Mouse (Mus musculus): ENCODE measurements around the gene Hdac11.
"Not testable (repeated sequence)": the region's sequence is repeated elsewhere in the genome, so short reads cannot be mapped to it uniquely, and the experiment has no call there.

DNA sequence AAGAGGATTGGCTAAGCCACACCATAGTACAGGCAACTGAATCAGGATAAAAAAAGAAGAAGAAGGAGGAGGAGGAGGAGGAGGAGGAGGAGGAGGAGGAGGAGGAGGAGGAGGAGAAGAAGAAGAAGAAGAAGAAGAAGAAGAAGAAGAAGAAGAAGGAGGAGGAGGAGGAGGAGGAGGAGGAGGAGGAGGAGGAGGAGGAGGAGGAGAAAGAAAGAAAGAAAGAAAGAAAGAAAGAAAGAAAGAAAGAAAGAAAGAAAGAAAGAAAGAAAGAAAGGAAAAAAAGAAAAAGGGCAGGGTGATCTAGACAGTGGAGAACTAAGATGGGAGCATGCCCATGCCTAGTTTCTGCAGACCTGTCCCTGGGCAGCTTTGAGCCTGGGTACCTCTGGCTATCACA is 55.7 kb downstream of the Hdac11 start, which contains the start of gene Fbln2:
- TF ChIP-seq CTCF (IDR thresholded peaks at IDR 0.05; ENCODE audit: extremely low read depth, insufficient read depth, insufficient read length, insufficient replicate concordance); POLR2A (IDR thresholded peaks at IDR 0.05; ENCODE audit: low read depth, low read length): not testable (repeated sequence)
